Mouse (Mus musculus) testis, adult 2 months (tissue): ENCODE data around the gene Fam53b. TPM values are rescaled to one million over a fixed set of nuclear protein-coding genes. Genes with fewer than 3 reads are reported as not detected.

Experiments used
- H3K27ac ChIP-seq: fragments of 200-500 bp; 2 replicates; pipeline ENCODE4 v1.5.1; 2012; ENCODE audit warnings: low read depth, low read length; ENCODE audit not compliant: control insufficient read depth, insufficient read depth
- H3K27me3 ChIP-seq: fragments of 200-500 bp; 2 replicates; pipeline ENCODE4 v1.6.1; 2012; ENCODE audit warnings: mild to moderate bottlenecking, low read length, moderate library complexity; ENCODE audit not compliant: control insufficient read depth, insufficient read depth
- H3K36me3 ChIP-seq: fragments of 200-500 bp; 2 replicates; pipeline ENCODE4 v1.6.1; 2012; ENCODE audit warnings: mild to moderate bottlenecking, low read length; ENCODE audit not compliant: control insufficient read depth, insufficient read depth
- H3K4me1 ChIP-seq: fragments of 200-500 bp; 2 replicates; pipeline ENCODE4 v1.6.1; 2012; ENCODE audit warnings: low read length; ENCODE audit not compliant: control insufficient read depth, insufficient read depth
- H3K4me3 ChIP-seq: fragments of 200-500 bp; 2 replicates; pipeline ENCODE4 v1.5.1; 2012; ENCODE audit warnings: low read depth, mild to moderate bottlenecking, low read length, moderate library complexity, mixed read lengths; ENCODE audit not compliant: control insufficient read depth
- CTCF ChIP-seq: fragments of 200-500 bp; IDR thresholded peaks from 2 replicates; pipeline ENCODE4 v1.5.1; 2012; ENCODE audit warnings: low read depth, mild to moderate bottlenecking, inconsistent platforms, low read length, moderate library complexity; ENCODE audit not compliant: control insufficient read depth, insufficient read depth, insufficient replicate concordance
- POLR2A ChIP-seq: fragments of 200-500 bp; IDR thresholded peaks from 2 replicates; pipeline ENCODE4 v1.6.1; 2012; ENCODE audit warnings: low read depth, mild to moderate bottlenecking, inconsistent platforms, low read length, moderate library complexity; ENCODE audit not compliant: control insufficient read depth
- polyA plus RNA-seq: library from polyadenylated mRNA; depleted of rRNA; stranded (reverse); fragments of >200 nt; gene quantifications from 2 replicates; pipeline ENCODE4 v1.2.3, GENCODE M21; 2012

The Fam53b gene
- polyA plus RNA-seq, 1 experiment: 6.1 TPM

- H3K4me1 ChIP-seq: peaks cover 14% of the 10 kb centered on the region
- H3K36me3 ChIP-seq: no peaks in the 10 kb centered on the region
- no peak for TF ChIP-seq CTCF
- TF ChIP-seq POLR2A: no peak
- H3K27me3 ChIP-seq: no peaks in the 10 kb centered on the region
- H3K4me3 ChIP-seq: no peak overlapping the region
- H3K27ac ChIP-seq: no peak overlapping the region
Measured at GRCm38 (mm10) chr7:132810368-132810767, 3.3 kb downstream of the Fam53b start.

DNA sequence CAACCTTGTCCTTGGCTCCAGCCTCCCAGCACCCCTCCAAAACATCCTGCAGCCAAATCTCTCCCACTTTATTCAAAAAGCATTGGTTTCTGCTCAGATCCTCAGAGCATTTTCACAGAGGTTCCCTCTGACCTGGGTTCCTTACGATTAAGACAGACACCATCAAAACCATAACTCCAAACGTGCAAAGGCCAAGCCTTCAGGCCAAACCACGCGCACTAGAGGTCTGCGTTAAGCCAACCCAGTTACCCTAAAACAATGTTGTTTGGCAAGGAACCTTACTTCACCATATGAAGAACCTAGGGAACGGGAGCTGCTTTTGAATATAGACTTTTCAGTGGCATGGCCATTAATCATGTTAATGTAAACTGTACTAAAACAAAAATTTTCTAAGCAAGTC is 4.0 kb downstream of the Fam53b start:
- Histone ChIP-seq H3K4me1 (peaks cover 14% of the 10 kb centered on the region), H3K27me3 (no peaks in the 10 kb centered on the region), H3K4me3 (no peak overlapping the region), H3K27ac (no peak overlapping the region), H3K36me3 (no peaks in the 10 kb centered on the region)
- TF ChIP-seq CTCF (no peak), POLR2A (no peak)

- no peaks in the 10 kb centered on the region for H3K36me3 ChIP-seq
- no peak for TF ChIP-seq POLR2A
- no peak for TF ChIP-seq CTCF
- H3K4me1 ChIP-seq: peaks cover 14% of the 10 kb centered on the region
- H3K4me3 ChIP-seq: no peak overlapping the region
- H3K27ac ChIP-seq: peak overlapping the region; percentile 37; the same call in 1 of the 2 replicates
- no peaks in the 10 kb centered on the region for H3K27me3 ChIP-seq
Measured at GRCm38 (mm10) chr7:132808841-132809682, 4.6 kb downstream of the Fam53b start.

GRCm38 (mm10) chr7:132808051-132808796 is 5.5 kb downstream of the Fam53b start:
- TF ChIP-seq POLR2A (no peak), CTCF (no peak)
- no peaks in the 10 kb centered on the region for H3K27me3 ChIP-seq
- H3K4me3 ChIP-seq: no peak overlapping the region
- H3K36me3 ChIP-seq: no peaks in the 10 kb centered on the region
- H3K4me1 ChIP-seq: peaks cover 13% of the 10 kb centered on the region
- H3K27ac ChIP-seq: no peak overlapping the region

- TF ChIP-seq CTCF (no peak), POLR2A (no peak)
- Histone ChIP-seq H3K4me1 (peaks cover 13% of the 10 kb centered on the region), H3K27ac (no peak overlapping the region; the same call in 1 of the 2 replicates)
Measured at GRCm38 (mm10) chr7:132806926-132807857, 6.5 kb downstream of the Fam53b start.

DNA sequence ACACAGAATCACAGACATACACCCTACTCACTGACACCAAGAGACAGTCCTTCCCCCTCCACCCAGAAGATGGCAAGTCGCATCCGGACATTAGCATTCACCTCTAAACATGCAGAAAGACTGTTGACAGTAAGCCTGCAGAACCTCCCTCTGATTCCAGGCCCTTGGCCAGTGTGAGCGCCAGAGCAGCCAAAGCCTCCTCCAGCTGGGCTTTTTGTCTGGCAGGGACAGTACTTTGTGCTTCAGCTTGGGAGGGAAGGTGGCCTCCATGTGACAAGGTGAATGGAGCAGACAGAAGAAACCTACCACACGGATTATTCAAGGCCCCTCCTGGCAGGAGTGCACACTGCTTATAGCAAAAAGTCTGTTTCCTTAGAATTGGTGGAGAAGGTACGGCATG is 7.4 kb downstream of the Fam53b start:
- Histone ChIP-seq H3K27ac (no peak overlapping the region), H3K36me3 (no peaks in the 10 kb centered on the region), H3K4me3 (no peak overlapping the region), H3K4me1 (peaks cover 13% of the 10 kb centered on the region), H3K27me3 (no peaks in the 10 kb centered on the region)
- TF ChIP-seq CTCF (no peak), POLR2A (no peak)

More at GRCm38 (mm10) chr7:132806926-132807857, 6.5 kb downstream of the Fam53b start:
- Histone ChIP-seq H3K27me3 (no peaks in the 10 kb centered on the region), H3K36me3 (no peaks in the 10 kb centered on the region), H3K4me3 (no peak overlapping the region)
